Mouse (Mus musculus): ENCODE measurements around the gene Dph3. TPM values are rescaled to one million over a fixed set of nuclear protein-coding genes. Genes with fewer than 3 reads are reported as not detected.
"Not testable (repeated sequence)": the region's sequence is repeated elsewhere in the genome, so short reads cannot be mapped to it uniquely, and the experiment has no call there.

The Dph3 gene
- polyA plus RNA-seq (2012; ENCODE audit: insufficient read depth, insufficient read length, missing spikeins) = 37.5 and 37.6 TPM in 2 replicates

DNA sequence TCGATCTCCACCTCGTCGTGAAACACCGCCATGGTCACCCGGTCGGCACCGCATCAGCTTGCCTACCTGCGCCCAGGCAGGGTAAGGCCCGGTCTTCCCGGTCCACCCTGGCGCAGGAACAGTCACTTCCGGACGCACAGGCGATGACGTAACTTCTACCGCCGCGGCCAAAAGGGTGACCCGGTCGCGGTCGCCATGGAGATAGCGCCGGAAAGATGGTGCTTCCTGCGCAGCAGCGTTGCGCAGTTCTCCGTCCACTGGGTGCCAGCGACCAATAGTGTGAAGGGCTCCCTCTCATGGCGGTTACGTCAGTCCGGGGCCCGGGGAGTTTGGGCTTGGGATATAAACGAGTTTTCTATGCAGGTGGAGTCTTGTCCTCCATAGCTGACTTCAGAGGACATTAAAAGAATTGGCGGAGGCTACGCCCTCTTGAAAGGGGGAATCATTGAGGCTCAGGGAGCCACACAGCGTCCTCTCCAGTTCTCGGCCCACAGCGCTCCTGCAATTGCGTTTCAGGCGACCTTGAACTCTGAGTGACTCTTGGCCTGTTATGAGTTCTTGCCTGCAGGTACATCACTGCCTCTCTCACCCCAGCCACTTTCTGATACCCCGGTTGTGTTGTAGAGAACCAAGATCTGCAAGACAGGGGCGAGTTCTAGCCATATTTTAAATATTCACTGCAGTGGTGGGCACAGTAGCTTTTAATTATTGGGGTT is at the start of gene Dph3:
Dph3 (minus strand) TSS at position 244 of the 716 bp plus-strand sequence.
- peak within 1 kb of the TSS; percentile 79 for H3K27ac ChIP-seq (ENCODE audit: insufficient read depth, low read depth, low read length)
- TF ChIP-seq POLR2A (IDR thresholded peaks at IDR 0.05; ENCODE audit: borderline replicate concordance, low read depth, low read length) = no peak
- no peak for TF ChIP-seq CTCF (IDR thresholded peaks at IDR 0.05; ENCODE audit: low read depth, low read length)

DNA sequence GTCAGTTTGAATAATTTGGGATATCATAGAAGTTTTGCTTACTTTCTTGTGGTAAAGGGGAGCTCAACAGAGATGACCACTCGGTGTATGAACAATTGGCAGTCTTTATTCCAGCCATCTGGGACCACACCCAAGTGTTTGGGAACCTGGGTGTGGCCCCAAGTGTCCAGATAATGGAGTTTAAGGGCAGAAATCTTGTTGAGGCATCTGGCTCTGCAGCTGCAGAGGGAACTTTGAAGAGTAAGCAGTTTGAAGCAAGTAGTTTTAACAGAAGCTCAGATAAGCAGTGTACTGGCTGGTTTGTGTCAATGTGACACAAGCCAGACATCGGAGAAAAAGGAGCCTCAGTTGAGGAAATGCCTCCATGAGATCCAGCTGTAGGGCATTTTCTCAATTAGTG is 48.8 kb upstream of the Dph3 start:
- H3K4me3 ChIP-seq (ENCODE audit: insufficient read depth, low read length) = no peak overlapping the region
- no peak overlapping the region for H3K27ac ChIP-seq (ENCODE audit: insufficient read depth, low read depth, low read length)
- TF ChIP-seq POLR2A (IDR thresholded peaks at IDR 0.05; ENCODE audit: borderline replicate concordance, low read depth, low read length) (no peak), CTCF (IDR thresholded peaks at IDR 0.05; ENCODE audit: low read depth, low read length) (no peak)
- H3K4me1 ChIP-seq (ENCODE audit: control insufficient read depth, insufficient read depth, low read length) = no peaks in the 10 kb centered on the region

More for the DNA sequence above, at the start of gene Dph3:
- peaks cover 11% of the 10 kb centered on the region for H3K4me1 ChIP-seq (ENCODE audit: control insufficient read depth, insufficient read depth, low read length)
- H3K4me3 ChIP-seq (ENCODE audit: insufficient read depth, low read length) = peak within 1 kb of the TSS; percentile 93

DNA sequence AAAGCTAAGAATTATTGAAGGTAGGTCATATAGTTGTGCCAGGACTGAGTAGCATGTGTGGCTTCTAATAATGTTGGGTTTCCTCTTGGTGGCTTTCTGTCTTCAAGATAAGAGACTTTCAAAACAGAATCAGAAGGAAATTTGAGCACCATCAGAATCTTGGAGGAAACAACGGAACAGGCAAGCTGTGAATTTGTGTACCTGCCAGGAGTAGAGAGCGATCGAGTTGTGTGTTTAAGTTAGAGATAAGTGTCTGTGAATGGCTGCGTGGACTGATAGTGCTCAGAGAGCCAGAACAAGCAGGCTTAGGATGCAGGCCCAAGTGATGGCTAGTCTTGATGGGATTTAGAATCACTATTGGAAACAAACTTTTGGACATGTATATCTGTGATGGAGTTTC is 46.3 kb upstream of the Dph3 start:
- Histone ChIP-seq H3K27ac (ENCODE audit: insufficient read depth, low read depth, low read length) (no peak overlapping the region), H3K4me3 (ENCODE audit: insufficient read depth, low read length) (no peak overlapping the region), H3K4me1 (ENCODE audit: control insufficient read depth, insufficient read depth, low read length) (no peaks in the 10 kb centered on the region)

DNA sequence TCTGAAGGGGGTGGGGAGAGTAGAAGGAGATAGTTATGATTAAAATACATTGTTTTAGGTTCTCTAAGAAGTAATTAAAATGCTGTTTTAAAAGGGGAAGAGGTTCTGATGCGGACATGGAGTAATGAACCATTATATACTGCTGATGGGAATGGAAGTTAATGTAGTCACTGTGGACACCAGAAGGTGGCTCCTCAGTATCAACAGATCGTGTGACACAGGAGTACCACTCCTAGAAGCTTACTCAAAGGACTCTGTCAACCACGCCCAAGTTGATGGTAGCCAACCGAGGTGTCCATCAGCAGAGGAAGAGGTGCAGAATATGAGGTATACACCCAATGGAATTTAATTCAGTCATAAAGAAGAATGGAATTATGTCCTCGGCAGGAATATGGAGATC is 42.9 kb upstream of the Dph3 start:
- Histone ChIP-seq H3K27ac (ENCODE audit: insufficient read depth, low read depth, low read length) (no peak overlapping the region), H3K4me3 (ENCODE audit: insufficient read depth, low read length) (no peak overlapping the region), H3K4me1 (ENCODE audit: control insufficient read depth, insufficient read depth, low read length) (no peaks in the 10 kb centered on the region)
- TF ChIP-seq POLR2A (IDR thresholded peaks at IDR 0.05; ENCODE audit: borderline replicate concordance, low read depth, low read length) (no peak), CTCF (IDR thresholded peaks at IDR 0.05; ENCODE audit: low read depth, low read length) (no peak)

More for the DNA sequence above, 46.3 kb upstream of the Dph3 start:
- no peak for TF ChIP-seq POLR2A (IDR thresholded peaks at IDR 0.05; ENCODE audit: borderline replicate concordance, low read depth, low read length)
- no peak for TF ChIP-seq CTCF (IDR thresholded peaks at IDR 0.05; ENCODE audit: low read depth, low read length)

DNA sequence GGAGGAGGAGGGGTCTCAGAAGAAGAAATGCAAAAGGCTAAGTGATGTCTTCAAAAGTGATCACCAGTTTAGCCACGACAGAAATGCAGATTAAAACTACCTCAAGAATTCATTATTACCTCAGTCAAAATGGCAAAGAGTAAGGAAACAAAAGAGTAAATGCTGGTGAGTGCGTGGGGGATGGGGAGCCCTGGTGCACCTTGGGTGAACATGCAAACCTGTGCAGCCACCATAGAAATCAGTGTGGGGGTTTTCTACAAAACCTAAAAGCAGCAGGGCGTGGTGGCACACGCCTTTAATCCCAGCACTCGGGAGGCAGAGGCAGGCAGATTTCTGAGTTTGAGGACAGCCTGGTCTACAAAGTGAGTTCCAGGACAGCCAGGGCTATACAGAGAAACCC is 39.7 kb upstream of the Dph3 start:
- not testable (repeated sequence) for H3K27ac ChIP-seq (ENCODE audit: insufficient read depth, low read depth, low read length); H3K4me1 ChIP-seq (ENCODE audit: control insufficient read depth, insufficient read depth, low read length); H3K4me3 ChIP-seq (ENCODE audit: insufficient read depth, low read length)

DNA sequence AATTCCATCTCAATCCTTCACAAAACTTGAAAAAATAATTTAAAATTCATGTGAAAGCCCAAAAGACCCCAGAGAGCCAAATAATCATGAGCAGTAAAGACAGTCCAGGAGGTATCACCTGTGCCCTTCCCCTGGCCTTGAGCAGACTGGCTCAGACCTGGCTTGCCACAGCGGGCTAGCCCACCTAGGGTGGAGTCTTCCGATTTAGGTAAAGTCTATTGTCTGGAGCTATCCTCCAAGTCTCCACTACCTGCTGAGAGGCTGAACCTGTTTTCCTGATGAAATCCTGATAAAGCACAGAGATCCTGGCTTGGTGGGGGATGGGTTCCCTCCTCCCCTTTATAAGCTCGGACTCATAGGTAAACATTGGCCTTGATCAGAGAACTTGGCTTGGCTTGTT is 38.7 kb upstream of the Dph3 start:
- Histone ChIP-seq H3K4me3 (ENCODE audit: insufficient read depth, low read length) (no peak overlapping the region), H3K27ac (ENCODE audit: insufficient read depth, low read depth, low read length) (no peak overlapping the region), H3K4me1 (ENCODE audit: control insufficient read depth, insufficient read depth, low read length) (no peaks in the 10 kb centered on the region)
- no peak for TF ChIP-seq POLR2A (IDR thresholded peaks at IDR 0.05; ENCODE audit: borderline replicate concordance, low read depth, low read length)
- TF ChIP-seq CTCF (IDR thresholded peaks at IDR 0.05; ENCODE audit: low read depth, low read length) = no peak

DNA sequence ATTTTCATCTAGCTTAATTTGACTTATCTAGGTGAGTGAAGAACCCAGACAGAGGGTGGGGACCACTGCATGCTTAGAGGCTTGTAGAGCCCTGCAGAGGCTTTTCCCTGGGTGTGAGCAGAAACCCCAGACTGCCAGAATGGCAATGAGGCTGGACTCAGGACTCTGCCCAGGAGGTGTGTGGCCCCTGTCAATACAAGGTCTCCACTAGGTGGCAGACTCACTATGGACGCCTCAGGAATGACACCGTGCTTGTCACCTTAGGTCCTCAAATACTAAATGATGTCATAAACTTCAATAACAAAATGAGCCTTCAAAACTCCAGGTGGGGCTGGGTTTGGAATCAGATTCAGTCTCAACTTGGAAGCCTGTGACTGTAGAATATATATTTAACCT is 36.4 kb upstream of the Dph3 start:
- no peak overlapping the region for H3K27ac ChIP-seq (ENCODE audit: insufficient read depth, low read depth, low read length)
- H3K4me3 ChIP-seq (ENCODE audit: insufficient read depth, low read length) = no peak overlapping the region
- TF ChIP-seq CTCF (IDR thresholded peaks at IDR 0.05; ENCODE audit: low read depth, low read length) (peak; percentile 62), POLR2A (IDR thresholded peaks at IDR 0.05; ENCODE audit: borderline replicate concordance, low read depth, low read length) (no peak)
- no peaks in the 10 kb centered on the region for H3K4me1 ChIP-seq (ENCODE audit: control insufficient read depth, insufficient read depth, low read length)

DNA sequence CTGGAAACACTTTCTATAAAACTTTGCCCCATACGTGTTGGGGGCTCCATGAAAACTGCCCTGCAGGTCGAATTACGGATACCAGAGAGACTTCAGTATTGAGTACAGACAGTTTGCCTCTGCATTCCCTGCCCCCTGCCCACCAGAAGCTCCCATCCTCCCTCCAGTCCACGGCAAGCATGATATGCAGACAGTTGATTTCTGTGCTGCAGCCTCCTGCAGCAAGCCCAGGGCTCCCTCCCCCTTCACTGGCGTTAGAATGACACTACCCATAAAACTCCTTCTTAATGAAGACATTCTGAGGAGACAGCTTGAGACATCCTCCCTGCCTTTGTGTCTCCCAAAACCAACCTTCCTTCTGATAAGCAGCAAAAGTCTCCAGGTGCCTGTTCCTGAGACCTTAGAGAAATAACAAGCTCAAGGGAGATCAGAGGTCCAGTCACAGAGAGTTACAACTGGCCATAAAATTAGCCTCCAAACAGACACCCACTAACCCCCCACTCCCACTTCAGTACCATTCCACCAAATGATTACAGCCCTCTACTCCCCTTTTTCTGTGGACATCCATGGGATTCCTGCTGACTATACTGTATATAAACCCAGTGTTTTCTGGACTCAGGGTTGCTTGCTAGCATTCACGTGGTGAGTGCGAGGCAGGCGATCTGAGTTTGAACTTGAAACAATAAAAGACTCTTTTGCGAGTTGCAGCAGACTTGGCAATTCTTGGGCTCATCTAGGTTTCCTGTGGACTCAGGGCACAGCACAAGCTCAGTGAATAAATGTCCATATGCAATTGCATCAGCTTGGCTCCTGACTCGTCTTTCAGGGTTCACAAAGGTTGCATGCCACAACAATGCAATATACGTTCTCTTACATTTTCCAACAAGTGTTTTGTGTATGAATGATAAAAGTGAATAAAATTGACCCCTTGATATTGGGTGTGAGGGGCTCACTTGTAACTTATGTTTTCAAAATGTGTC is 35.7 kb upstream of the Dph3 start:
- no peak for TF ChIP-seq CTCF (IDR thresholded peaks at IDR 0.05; ENCODE audit: low read depth, low read length)

DNA sequence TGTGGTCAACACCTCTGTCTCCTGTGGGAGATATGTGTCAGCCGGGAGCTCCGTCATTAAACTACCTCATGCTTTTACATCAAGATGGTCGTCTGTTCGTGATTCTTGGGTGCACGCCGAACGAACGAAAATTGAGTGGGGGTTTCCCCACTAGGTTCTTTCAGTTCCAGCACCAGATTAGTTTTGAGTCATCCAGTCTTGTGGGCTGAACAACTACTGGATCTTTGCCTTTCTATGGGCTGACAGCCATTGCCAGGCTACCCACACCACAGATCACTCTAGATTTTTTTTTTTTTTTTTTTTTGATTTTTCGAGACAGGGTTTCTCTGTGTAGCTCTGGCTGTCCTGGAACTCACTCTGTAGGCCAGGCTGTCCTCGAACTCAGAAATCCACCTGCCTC is 26.6 kb upstream of the Dph3 start:
- not testable (repeated sequence) for H3K4me1 ChIP-seq (ENCODE audit: control insufficient read depth, insufficient read depth, low read length); H3K4me3 ChIP-seq (ENCODE audit: insufficient read depth, low read length); H3K27ac ChIP-seq (ENCODE audit: insufficient read depth, low read depth, low read length)

More for the DNA sequence above, 35.7 kb upstream of the Dph3 start:
- H3K27ac ChIP-seq (ENCODE audit: insufficient read depth, low read depth, low read length) = no peak overlapping the region
- H3K4me3 ChIP-seq (ENCODE audit: insufficient read depth, low read length) = no peak overlapping the region
- H3K4me1 ChIP-seq (ENCODE audit: control insufficient read depth, insufficient read depth, low read length) = no peaks in the 10 kb centered on the region

DNA sequence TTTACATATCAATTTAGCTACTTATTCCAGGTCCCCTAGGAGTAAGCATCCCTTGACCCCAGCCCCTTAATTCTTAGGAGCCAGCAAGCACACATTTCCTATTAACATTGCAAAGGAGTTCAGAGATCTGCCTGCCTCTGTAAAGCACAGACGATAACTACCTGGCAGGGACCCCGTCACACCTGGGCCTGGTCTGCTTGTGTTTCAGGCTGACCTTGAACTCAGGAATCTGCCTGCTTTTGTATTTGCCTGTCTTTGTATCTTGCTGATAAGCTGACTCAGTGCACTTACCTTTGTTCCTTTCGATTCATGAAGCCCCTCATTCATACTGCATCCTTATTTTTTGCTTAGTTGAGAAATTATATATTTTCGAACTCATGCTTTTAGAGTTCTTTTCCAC is 21.4 kb upstream of the Dph3 start:
- TF ChIP-seq CTCF (IDR thresholded peaks at IDR 0.05; ENCODE audit: low read depth, low read length) (no peak), POLR2A (IDR thresholded peaks at IDR 0.05; ENCODE audit: borderline replicate concordance, low read depth, low read length) (no peak)
- H3K4me1 ChIP-seq (ENCODE audit: control insufficient read depth, insufficient read depth, low read length) = no peaks in the 10 kb centered on the region
- no peak overlapping the region for H3K4me3 ChIP-seq (ENCODE audit: insufficient read depth, low read length)
- no peak overlapping the region for H3K27ac ChIP-seq (ENCODE audit: insufficient read depth, low read depth, low read length)

Measured in bone marrow macrophage, adult 2 months (primary cell).